Mouse (Mus musculus): ENCODE results near the gene Cntn2. TPM values are rescaled to one million over a fixed set of nuclear protein-coding genes. Genes with fewer than 3 reads are reported as not detected.
"Not testable (repeated sequence)": the region's sequence is repeated elsewhere in the genome, so short reads cannot be mapped to it uniquely, and the experiment has no call there.

Cntn2 gene
- total RNA-seq, 2 experiments from 2014 or later: 53.2 to 58.8 TPM

DNA sequence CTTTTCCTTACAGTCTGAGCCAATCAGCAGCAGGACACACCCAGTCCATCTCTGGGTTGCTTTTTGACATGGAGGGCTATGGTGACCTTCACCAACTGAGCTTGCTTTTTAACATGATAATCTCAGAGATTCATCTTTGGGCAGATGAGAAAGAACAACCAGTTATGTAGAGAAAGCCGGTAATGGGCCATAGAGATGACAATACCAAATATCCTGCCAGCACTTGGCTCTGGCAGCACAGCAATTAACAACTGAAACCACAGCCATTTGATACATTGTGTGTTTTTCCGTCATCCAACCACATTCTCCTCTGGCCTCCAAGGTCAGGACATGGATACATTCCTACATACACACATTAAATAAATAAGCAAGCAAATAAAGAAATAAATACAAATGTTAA is 72.0 kb downstream of the Cntn2 start:
- intact Hi-C loops (cut with DNase I): no loop called here
- no peak for DNase-seq (ENCODE audit: low spot score in 2 of 2)

DNA sequence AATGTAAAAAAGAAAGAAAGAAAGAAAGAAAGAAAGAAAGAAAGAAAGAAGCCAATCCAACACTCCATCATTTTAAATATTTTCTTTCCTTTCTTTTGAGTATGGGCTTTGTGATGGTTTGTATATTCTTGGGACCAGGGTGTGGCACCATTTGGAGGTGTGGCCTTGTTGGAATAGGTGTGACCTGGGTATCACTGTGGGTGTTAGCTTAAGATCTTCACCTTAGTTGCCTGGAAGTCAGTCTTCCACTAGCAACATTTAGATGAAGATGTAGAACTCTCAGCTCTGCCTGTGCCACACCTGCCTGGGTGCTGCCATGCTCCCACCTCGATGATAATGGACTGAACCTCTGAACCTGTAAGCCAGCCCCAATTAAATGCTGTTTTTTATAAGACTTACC is 73.0 kb downstream of the Cntn2 start:
- DNase-seq (ENCODE audit: low spot score in 2 of 2); intact Hi-C loops (cut with DNase I): not testable (repeated sequence)

DNA sequence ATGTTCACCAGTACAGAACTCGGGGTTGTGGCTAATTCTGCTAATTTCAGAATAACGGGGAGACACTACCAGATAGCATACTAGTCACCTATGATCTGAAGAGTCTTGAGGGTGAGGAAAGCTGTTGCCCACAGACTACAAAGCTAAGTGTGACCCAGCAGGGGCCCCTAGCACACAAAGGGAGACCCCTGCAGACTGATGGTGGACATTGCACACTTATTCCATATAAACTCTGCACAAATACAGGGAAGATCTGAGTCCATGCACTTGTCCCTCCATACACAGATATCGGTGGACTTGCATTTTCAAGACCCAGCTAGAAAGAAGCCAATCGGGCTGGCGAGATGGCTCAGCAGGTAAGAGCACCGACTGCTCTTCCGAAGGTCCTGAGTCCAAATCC is 73.5 kb downstream of the Cntn2 start:
- no peak for DNase-seq (ENCODE audit: low spot score in 2 of 2)
- intact Hi-C loops (cut with DNase I): no loop called here

- no peak for DNase-seq (ENCODE audit: low spot score in 2 of 2)
- intact Hi-C loops (cut with DNase I): no loop called here
Observed at GRCm38 (mm10) chr1:132468926-132469325, 74.1 kb downstream of the Cntn2 start.

DNA sequence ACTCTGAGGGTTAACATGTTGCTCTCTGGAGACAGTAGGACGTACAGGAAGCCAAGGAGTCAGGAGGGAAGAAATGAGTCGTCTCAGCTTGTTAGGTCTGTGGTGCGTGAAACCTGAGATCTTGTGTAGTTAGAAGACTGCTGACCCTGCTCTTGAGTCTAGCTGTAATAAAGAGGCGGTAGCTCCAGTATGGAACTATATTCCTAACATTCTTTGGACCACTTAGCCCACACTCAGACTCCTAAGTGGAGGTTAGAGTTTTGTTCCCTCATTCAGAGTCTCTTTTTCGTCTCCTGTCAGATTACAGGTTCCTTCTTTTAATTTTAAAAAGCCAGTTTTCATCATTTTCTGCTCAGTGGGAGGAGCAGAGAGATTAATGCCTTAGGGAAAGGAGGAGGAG is 78.4 kb downstream of the Cntn2 start:
- intact Hi-C loops (cut with DNase I): no loop called here

More for the DNA sequence above, 78.4 kb downstream of the Cntn2 start:
- no peak for DNase-seq (ENCODE audit: low spot score in 2 of 2)

Other genes with a start within 250 kb of the Cntn2 start
- 10 to 100 TPM; 13.1 to 16.8 TPM for gene Klhdc8a, start 244.6 kb downstream of the Cntn2 start, total RNA-seq (2021)
- 1 to 10 TPM; 1.6 to 1.7 TPM for gene Nuak2, start 227.1 kb downstream of the Cntn2 start, total RNA-seq (2021)
- 100 to 1,000 TPM; 128 to 132 TPM for gene Tmcc2, start 152.0 kb downstream of the Cntn2 start, total RNA-seq (2021)
- gene Dstyk, start 125.7 kb downstream of the Cntn2 start, total RNA-seq (2021): 10 to 100 TPM; 32.4 to 32.6 TPM
- 10 to 100 TPM; 35.7 to 43.8 TPM for gene Rbbp5, start 65.9 kb downstream of the Cntn2 start, total RNA-seq (2021)
- 1 to 10 TPM; 2.3 to 2.7 TPM for gene Tmem81, start 37.0 kb downstream of the Cntn2 start, total RNA-seq (2021)
- 100 to 1,000 TPM; 179 to 195 TPM for gene Nfasc, start 198.5 kb upstream of the Cntn2 start, total RNA-seq (2021)

All from left cerebral cortex, postnatal 14 days (tissue).